Mouse (Mus musculus) urinary bladder, postnatal 10 days (tissue): ENCODE data around the gene Pinlyp.
A peak's percentile ranks its signal among the peaks of the same experiment; 100 is the strongest.

Experiments
- DNase-seq: peaks from one replicate; pipeline ENCODE4 v3.0.0; 2022; ENCODE audit warnings: low spot score

The Pinlyp gene

DNA sequence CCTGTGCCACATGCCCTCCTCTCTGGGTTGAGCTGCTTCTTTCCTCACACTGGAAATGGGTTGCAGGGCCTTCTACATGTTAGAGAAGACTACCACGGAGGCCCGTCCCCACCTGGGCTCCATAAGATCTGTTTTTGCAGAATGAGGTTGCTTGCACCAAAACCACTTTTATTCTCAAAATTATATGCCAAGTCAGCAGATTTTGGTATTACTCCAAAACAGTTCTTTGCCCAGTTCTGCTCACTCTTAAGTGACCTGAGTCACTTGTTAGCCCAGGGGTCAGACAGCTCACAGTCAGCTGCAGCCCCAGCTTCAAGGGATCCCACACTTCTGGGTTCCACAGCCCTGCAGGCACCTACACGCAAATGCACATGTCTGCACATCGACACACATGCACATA lies 15.5 kb upstream of the Pinlyp start:
- DNase-seq = no peak

DNA sequence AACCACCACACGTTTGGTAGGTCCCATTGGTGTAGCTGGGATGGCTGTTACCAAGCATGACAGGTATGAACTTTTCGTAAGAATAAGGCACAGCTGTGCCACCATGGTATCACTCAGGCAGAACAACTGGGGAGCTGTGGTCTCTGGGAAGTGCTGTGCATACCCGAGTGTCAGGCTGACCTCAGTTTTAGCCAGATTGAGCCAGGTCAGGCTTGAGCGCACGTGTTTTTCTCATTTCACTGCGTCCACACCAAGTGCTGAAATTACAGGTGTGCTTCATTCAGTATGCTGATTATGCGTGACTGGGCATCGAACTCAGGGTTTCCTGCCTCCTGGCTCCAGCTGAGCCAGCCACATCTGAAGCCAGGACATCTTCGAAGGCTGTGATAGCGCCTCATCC lies 9.9 kb upstream of the Pinlyp start:
- DNase-seq = no peak

DNA sequence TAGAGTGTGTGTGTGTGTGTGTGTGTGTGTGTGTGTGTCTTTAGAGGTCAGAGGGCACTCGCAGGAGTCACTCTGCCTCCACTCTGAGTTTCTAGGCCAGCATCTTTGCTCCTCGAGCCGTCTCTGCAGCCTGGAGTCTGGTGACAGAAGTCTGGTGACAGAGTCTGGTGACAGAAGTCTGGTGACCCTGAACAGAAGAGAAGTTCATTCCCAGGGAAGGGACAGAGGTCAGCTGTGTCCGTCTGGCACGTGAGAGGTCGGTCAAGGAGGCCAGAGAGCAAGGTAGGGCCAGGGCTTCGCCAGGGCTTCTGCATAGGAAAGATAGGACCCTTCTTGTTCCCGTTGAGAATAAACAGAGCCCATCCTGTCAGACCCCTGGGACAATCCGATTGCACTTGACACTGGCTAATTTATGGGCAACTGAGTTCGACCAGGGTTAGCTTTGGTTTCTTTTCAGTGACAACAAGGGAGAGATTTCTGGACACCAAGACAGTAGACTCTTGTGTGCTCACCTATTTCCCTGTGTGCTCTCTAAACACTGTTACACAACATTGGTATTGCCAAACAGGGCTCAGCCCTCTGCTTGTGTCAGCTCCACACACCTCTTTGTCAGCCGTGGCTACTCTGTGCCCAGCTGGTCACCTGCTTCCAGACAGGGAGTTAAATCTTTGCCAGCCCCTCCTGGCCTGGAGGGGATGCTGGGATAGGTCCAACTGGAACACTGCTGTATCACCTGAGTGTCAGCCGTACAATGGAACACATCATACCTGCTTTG lies 6.3 kb upstream of the Pinlyp start:
- no peak for DNase-seq

GRCm38 (mm10) chr7:24547534-24548036 lies 1.7 kb upstream of the Pinlyp start:
- DNase-seq = no peak

DNA sequence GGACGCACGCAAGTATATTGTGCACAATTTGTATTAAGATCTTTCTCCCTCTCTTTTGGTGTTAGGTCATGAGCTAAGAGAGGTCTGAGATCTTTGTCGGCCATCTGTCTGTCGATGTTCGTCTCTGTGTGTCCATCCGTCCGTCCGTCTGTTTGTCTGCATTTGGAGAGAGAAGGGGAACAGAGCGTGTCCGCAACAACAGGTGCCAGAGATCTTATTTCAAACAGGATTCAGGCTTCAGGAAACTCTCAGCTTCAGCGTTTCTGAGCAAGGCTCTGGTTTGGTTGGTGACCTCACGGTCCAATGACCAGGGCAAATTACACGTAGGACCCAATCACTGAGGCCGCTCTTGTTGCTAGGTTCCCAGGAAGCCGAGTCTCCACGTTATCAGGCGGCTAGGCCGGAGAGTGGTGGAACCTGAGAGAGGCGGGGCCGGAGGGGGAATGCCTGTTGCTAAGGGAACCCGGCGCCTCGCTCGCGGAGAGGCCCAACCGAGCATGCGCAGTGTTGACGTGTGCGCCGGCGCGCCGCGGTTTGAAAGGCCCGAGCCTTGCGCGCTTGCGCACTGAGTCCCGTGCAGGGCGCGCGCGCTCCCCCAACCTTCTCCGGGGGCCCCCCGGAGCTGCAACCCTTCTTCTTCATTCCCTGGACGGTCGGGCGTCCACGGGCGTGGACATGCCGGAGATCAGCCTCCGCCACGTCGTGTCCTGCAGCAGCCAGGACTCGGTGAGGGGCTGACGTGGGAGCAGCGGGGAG lies 894 bp upstream of the Pinlyp start:
- peak; percentile 96 for DNase-seq

DNA sequence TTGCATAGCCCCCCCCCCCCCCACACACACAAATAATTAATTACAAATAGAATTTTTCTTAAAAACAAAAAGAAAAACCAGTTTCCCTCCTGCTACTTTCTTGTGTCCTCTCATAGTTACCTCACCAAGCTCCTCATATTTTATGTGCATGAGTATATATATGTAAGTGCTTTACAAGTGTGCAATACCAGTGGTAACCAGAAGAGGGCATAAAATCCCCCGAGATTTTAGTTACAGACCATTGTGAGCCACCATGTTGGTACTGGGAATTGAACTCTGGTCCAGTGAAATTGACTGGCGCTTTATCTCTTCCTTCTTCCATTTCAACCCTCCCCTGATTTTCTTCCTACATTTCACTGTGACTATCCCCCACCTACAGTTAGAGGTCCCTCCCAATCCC lies 1.4 kb downstream of the Pinlyp start:
- no peak for DNase-seq

GRCm38 (mm10) chr7:24539686-24540085 lies 6.2 kb downstream of the Pinlyp start:
- no peak for DNase-seq

- no peak for DNase-seq
Measured at GRCm38 (mm10) chr7:24538701-24539100, 7.2 kb downstream of the Pinlyp start.

- no peak for DNase-seq
Measured at GRCm38 (mm10) chr7:24538154-24538553, 7.8 kb downstream of the Pinlyp start.

- DNase-seq = no peak
Measured at GRCm38 (mm10) chr7:24537591-24537990, 8.3 kb downstream of the Pinlyp start.

- no peak for DNase-seq
Measured at GRCm38 (mm10) chr7:24537081-24537480, 8.8 kb downstream of the Pinlyp start.

DNA sequence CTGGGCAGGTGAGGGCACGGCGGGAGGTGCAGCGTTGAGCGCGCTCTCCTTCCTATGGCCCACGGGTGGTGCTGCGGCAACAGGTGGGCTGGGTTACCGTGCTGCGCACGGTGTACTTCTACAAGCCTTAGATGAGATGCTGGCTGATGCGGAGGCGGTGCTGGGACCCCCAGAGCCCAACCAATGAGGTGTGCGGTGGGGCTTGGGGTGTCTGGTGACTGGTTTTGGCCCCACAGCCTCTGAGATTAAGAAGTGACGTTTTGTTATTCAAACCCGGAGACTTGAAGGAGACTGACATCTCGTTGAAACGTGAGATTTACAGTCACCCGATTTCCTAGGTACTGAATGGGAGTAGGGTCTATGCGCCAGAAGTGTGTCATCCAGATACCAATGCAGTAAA lies 11.6 kb downstream of the Pinlyp start:
- DNase-seq = no peak

DNA sequence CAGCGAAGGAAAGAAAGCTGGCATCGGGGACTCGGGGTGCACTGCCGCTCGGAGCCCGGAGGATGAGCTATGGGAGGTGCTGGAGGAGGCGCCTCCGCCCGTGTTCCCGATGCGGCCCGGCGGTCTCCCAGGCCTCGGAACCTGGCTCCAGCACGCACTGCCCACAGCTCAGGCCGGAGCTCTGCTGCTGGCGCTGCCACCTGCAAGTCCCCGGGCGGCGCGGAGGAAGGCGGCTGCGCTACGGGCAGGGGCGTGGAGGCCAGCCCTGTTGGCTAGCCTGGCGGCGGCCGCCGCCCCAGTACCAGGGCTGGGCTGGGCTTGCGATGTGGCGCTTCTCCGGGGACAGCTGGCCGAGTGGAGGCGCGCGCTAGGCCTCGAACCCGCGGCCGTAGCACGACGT lies 12.1 kb downstream of the Pinlyp start:
- DNase-seq = no peak

- no peak for DNase-seq
Measured at GRCm38 (mm10) chr7:24533031-24533571, 12.8 kb downstream of the Pinlyp start.

DNA sequence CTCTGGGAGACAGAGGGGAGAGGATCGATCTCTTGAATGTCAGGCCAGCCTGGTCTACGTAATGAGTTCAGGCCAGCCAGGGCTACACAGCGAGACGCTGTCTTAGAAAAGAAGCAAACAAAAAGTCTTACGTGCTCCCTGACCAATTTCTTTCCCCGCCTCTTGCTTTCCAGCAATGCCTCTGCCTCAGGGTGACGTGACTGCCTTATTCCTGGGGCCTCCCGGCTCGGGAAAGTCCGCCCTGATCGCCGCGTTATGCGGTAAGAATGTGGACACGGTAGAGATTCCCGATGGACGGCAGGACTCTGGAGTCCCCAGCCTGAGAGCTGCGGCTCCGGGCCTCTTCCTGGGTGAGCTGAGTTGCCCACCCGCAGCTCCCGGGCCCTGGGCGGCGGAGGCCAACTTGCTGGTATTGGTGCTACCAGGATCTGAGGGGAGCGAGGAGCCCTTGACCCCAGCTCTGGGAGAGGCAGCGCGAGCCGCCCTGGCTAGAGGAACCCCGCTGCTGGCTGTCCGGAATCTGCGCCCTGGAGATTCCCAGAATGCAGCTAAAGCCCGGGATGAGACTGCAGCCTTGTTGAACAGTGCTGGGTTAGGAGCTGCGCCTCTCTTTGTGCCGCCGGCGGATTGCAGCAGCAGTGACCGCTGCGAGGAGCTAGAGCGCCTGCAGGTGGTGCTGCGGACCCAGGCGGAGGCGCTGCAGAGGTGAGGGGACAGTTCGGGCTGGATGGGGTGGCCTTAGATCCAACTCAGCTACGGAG lies 14.5 kb downstream of the Pinlyp start:
- DNase-seq = no peak

DNA sequence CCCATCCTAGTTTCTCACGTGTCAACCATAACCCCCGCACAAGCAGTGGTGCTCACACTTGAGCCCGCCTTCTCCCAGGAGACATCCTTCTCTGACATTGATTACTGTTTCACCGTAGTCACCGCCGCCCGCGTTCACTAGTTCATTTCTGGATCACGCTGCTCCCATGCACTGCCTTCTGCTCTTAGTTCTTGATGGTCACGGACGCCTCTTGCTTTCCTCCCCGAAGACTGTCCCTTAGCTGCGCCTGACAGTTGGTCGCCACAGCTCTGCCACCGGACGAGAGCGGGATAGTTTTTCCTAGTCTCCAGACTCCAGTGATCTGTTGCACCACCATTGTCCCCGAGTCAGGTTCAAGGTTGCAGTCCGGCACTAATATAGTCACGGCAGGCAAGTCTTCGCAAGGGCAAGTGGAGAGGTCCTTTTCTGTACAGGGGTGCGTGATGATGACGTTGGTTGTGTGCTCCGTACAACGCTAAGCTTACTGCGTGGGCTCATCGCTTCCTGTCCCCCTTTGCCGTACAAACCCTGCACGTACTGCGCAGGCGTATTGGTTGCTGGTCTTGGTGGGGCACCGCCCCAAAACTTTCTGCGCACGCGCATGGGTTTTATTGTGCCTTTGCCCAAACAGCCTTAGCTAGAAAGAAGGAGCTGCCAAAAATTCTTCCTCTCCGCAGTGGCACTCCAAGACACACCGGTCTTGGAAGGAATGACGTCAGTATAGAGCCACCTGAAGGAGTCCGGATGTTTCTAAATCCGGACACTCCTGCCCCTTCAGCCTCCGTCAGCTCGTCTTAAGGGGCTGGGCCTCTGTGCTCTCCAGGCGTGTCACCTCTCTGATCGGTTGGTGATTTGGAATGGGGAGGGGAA lies 15.6 kb downstream of the Pinlyp start, which contains the start of gene Irgq:
Irgq (plus strand) TSS at position 628 of the 870 bp plus-strand sequence.
- DNase-seq = peak; percentile 97

GRCm38 (mm10) chr7:24529580-24529979 lies 16.3 kb downstream of the Pinlyp start:
- DNase-seq = no peak

GRCm38 (mm10) chr7:24528861-24529260 lies 17.1 kb downstream of the Pinlyp start:
- no peak for DNase-seq

GRCm38 (mm10) chr7:24525686-24526420 lies 20.1 kb downstream of the Pinlyp start:
- DNase-seq = no peak

DNA sequence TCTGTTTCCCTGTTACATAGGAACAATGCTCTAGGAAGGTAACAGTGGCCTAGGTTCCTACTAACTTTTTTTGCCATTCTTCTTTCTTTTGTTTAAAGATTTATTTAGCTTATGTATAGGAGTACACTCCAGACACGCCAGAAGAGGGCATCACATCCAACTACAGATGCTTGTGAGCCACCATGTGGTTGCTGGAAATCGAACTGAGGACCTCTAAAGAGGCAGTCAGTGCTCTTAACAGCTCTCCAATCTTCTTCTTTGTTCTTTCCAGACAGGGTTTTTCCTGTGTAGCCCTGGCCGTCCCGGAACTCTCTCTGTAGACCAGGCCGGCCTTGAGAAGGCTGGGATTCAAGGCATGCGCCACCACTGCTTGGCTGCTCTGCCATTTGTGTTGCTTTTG lies 20.9 kb downstream of the Pinlyp start:
- no peak for DNase-seq

DNA sequence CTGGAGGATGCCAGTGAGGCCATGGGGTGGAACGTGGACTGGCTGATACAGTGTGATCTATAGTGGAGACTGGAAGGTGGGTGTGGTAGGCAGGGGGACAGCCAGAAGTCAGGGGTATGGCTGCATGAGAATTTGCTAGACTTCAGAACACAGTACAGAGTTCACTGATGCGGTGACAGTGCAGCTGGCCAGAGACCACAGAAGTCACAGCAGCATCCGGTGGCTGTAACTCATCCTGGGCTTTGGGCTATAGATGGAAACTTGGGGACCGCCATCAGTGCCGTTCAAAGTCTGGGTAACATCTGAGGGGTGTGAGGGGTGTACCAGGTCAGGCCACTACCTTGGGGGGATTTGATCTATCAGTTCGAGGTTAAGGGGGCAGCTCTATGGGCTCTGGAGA lies 22.2 kb downstream of the Pinlyp start:
- DNase-seq = no peak
